Mouse (Mus musculus): ENCODE results near the gene Mfsd10. TPM values are rescaled to one million over a fixed set of nuclear protein-coding genes. Genes with fewer than 3 reads are reported as not detected.

Gene Mfsd10
- 35.3 and 52.3 TPM in 2 replicates for polyA plus RNA-seq (2015; fragmentation: Nextera tagmentation; extraction: Ambion mirVana)

DNA sequence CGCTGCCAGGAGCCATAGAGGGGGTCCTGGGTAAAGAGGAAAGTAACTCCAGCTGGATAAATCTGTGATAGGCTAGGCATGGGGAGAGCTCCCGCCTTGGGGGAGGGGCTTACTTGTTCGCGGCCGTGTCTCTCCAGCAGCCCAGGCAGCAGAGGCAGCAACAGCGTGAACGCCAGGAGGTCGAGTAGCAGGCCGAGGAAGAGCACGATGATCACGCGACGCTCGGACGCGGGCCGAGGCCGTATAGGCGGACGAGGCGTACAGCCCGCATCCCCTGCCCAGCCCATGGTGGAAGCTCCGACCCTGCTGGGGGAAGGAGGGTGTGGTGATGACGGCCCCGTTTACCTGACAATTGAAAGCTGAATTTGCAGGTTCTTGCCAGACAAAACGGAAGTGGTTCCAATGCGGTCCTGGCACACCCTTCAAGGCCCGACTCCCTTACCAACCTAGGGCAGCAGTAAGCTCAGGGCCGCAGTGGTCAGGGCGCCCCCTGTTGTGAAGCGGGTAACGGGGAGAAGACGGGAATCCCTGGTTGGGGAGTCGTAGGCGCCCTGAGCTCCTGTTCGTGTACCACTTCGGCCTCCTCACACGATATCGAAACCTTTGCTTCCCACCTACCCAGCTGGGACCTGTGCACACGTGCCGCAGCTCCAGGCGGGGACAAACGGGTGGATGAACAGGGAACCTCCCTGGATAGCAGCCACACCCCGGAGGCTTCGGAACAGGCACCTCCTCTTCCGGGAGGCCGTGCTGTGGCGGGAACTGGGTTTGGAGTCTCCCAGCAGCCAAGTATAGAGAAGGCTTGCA is at the start of gene Mfsd10:
TSS of gene Mfsd10 (minus strand) at position 732 of the 807 bp plus-strand sequence.
- peaks cover 27% of the 10 kb centered on the region for H3K36me3 ChIP-seq (ENCODE audit: control insufficient read depth, insufficient read depth)
- peak within 1 kb of the TSS; percentile 76 for H3K9ac ChIP-seq (ENCODE audit: low read depth, low read length)
- H3K9me3 ChIP-seq (replicated peaks; ENCODE audit: control insufficient read depth, low read length) = no peaks in the 10 kb centered on the region
- H3K4me3 ChIP-seq (ENCODE audit: low read depth, low read length) = peak within 1 kb of the TSS; percentile 78
- H3K4me1 ChIP-seq (ENCODE audit: control insufficient read depth, low read depth, low read length) = peaks cover 47% of the 10 kb centered on the region
- peak; percentile 89 for ATAC-seq (ENCODE audit: low read depth)
- under 1% methylated on average over 48 of the region's 48 CpGs for WGBS (ENCODE audit: insufficient replicate concordance)
- H3K4me2 ChIP-seq (ENCODE audit: low read depth, low read length) = peak within 1 kb of the TSS; percentile 98
- H3K27ac ChIP-seq (ENCODE audit: low read length) = peak within 1 kb of the TSS; percentile 86
- no peaks in the 10 kb centered on the region for H3K27me3 ChIP-seq (ENCODE audit: control insufficient read depth, insufficient read depth, low read depth, low read length)

DNA sequence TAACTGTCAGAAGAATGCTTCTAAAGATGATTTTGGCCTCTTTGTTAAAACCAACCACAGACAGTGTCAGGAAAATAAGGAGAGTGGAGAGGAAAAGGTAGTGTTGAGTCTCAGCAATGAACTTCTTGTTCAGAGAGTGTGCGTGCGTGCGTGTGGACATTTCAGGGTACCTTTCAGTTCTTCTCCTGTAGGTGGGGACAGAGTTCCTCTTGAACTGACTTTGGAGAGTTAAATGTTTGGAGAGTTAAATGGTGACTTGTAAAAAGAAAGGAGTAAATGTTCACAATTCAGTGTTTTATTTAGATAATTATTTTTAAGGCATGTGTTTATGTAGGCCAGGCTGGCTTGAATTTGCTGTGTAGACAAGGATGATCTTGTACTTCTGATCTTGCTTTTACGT is 33.3 kb upstream of the Mfsd10 start:
- ATAC-seq (ENCODE audit: low read depth) = no peak
- WGBS (ENCODE audit: insufficient replicate concordance) = 54% methylated on average over 4 of the region's 4 CpGs
- Histone ChIP-seq H3K9ac (ENCODE audit: low read depth, low read length) (no peak overlapping the region), H3K27ac (ENCODE audit: low read length) (no peak overlapping the region), H3K9me3 (replicated peaks; ENCODE audit: control insufficient read depth, low read length) (no peaks in the 10 kb centered on the region), H3K36me3 (ENCODE audit: control insufficient read depth, insufficient read depth) (no peaks in the 10 kb centered on the region), H3K4me2 (ENCODE audit: low read depth, low read length) (no peak overlapping the region), H3K4me3 (ENCODE audit: low read depth, low read length) (no peak overlapping the region), H3K27me3 (ENCODE audit: control insufficient read depth, insufficient read depth, low read depth, low read length) (no peaks in the 10 kb centered on the region), H3K4me1 (ENCODE audit: control insufficient read depth, low read depth, low read length) (no peaks in the 10 kb centered on the region)

- no peak overlapping the region for H3K27ac ChIP-seq (ENCODE audit: low read length)
- ATAC-seq (ENCODE audit: low read depth) = no peak
- H3K27me3 ChIP-seq (ENCODE audit: control insufficient read depth, insufficient read depth, low read depth, low read length) = no peaks in the 10 kb centered on the region
- no peak overlapping the region for H3K4me2 ChIP-seq (ENCODE audit: low read depth, low read length)
- no peak overlapping the region for H3K9ac ChIP-seq (ENCODE audit: low read depth, low read length)
- H3K9me3 ChIP-seq (replicated peaks; ENCODE audit: control insufficient read depth, low read length) = no peaks in the 10 kb centered on the region
- no peaks in the 10 kb centered on the region for H3K4me1 ChIP-seq (ENCODE audit: control insufficient read depth, low read depth, low read length)
- WGBS (ENCODE audit: insufficient replicate concordance) = 70% methylated on average over 2 of the region's 2 CpGs
- no peaks in the 10 kb centered on the region for H3K36me3 ChIP-seq (ENCODE audit: control insufficient read depth, insufficient read depth)
- H3K4me3 ChIP-seq (ENCODE audit: low read depth, low read length) = no peak overlapping the region
Observed at GRCm38 (mm10) chr5:34669493-34669892, 32.5 kb upstream of the Mfsd10 start.

DNA sequence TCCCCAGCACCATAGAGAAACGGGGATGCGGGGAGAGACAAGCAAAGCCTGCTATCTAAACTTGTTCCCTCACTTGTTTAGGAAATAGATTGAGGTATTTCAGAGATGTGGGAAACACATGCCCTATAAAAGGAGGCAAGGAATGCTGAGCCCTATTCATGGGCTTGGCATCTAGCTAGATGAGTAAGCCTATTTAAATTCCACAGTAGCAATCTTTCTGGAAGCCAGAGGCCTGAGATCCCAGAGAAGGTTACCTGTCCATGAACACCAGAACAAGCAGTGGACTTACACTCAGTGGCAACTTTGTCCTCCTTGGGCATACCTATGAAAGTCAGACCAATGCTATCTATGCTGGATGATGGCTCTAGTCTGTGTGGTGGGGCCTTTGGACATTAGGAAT is 26.2 kb upstream of the Mfsd10 start:
- Histone ChIP-seq H3K4me3 (ENCODE audit: low read depth, low read length) (no peak overlapping the region), H3K27ac (ENCODE audit: low read length) (no peak overlapping the region), H3K9me3 (replicated peaks; ENCODE audit: control insufficient read depth, low read length) (no peaks in the 10 kb centered on the region), H3K4me1 (ENCODE audit: control insufficient read depth, low read depth, low read length) (peaks cover 12% of the 10 kb centered on the region), H3K36me3 (ENCODE audit: control insufficient read depth, insufficient read depth) (no peaks in the 10 kb centered on the region), H3K9ac (ENCODE audit: low read depth, low read length) (no peak overlapping the region), H3K4me2 (ENCODE audit: low read depth, low read length) (no peak overlapping the region), H3K27me3 (ENCODE audit: control insufficient read depth, insufficient read depth, low read depth, low read length) (no peaks in the 10 kb centered on the region)
- ATAC-seq (ENCODE audit: low read depth) = no peak
- 84% methylated on average over 2 of the region's 2 CpGs for WGBS (ENCODE audit: insufficient replicate concordance)

DNA sequence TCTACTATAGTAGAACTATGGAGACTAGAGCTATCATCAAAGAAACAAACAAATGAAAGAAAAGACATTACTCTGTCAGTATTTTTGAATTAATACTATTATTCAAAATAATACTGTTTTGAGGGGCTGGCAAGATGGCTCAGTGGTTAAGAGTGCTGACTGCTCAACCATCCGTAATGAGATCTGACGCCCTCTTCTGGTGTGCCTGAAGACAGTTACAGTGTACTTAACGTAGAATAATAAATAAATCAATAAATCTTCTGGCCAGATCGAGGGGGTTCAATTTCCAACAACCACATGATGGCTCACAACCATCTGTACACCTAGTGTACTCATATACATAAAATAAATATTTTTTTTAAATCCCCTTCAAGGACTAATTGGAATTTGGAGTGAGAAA is 24.9 kb upstream of the Mfsd10 start:
- Histone ChIP-seq H3K27ac (ENCODE audit: low read length) (no peak overlapping the region), H3K4me3 (ENCODE audit: low read depth, low read length) (no peak overlapping the region), H3K9ac (ENCODE audit: low read depth, low read length) (no peak overlapping the region), H3K4me2 (ENCODE audit: low read depth, low read length) (peak overlapping the region; percentile 92), H3K9me3 (replicated peaks; ENCODE audit: control insufficient read depth, low read length) (no peaks in the 10 kb centered on the region), H3K27me3 (ENCODE audit: control insufficient read depth, insufficient read depth, low read depth, low read length) (no peaks in the 10 kb centered on the region), H3K36me3 (ENCODE audit: control insufficient read depth, insufficient read depth) (no peaks in the 10 kb centered on the region), H3K4me1 (ENCODE audit: control insufficient read depth, low read depth, low read length) (peaks cover 12% of the 10 kb centered on the region)
- 78% methylated on average over 4 of the region's 4 CpGs for whole genome bisulfite sequencing (ENCODE audit: insufficient replicate concordance)
- no peak for ATAC-seq (ENCODE audit: low read depth)

DNA sequence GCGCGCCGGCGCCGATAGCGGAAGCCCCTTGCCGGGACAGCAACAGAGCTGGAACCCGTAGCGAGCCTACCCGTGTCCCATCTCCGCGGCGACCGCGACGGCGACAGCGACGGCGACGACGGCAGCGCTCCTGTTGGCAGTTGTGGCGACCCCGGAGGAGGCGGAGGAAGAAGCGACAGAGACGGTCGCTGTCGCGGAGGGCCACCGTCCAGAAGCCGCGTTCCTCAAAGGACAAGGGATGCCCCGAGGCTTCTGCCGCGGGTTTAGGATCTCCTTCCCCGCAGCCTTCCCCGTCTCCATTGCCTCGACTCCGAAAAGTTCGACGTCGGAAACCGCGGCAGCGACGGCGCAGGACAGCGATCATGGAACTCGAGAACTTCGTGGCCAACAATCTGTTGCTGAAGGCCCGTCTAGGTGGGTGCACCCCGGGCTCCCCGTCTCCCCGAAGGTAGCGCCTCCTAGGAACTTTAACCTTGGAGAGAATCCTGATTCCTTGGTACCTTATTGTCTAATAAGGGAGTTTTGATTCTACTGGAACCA is 23.6 kb upstream of the Mfsd10 start:
- H3K27me3 ChIP-seq (ENCODE audit: control insufficient read depth, insufficient read depth, low read depth, low read length) = no peaks in the 10 kb centered on the region
- H3K9ac ChIP-seq (ENCODE audit: low read depth, low read length) = peak overlapping the region; percentile 87
- H3K27ac ChIP-seq (ENCODE audit: low read length) = peak overlapping the region; percentile 96
- no peaks in the 10 kb centered on the region for H3K9me3 ChIP-seq (replicated peaks; ENCODE audit: control insufficient read depth, low read length)
- peaks cover 5% of the 10 kb centered on the region; the same call in 1 of the 2 replicates for H3K36me3 ChIP-seq (ENCODE audit: control insufficient read depth, insufficient read depth)
- under 1% methylated on average over 57 of the region's 57 CpGs for WGBS (ENCODE audit: insufficient replicate concordance)
- peaks cover 12% of the 10 kb centered on the region for H3K4me1 ChIP-seq (ENCODE audit: control insufficient read depth, low read depth, low read length)
- peak overlapping the region; percentile 92 for H3K4me2 ChIP-seq (ENCODE audit: low read depth, low read length)
- ATAC-seq (ENCODE audit: low read depth) = no peak
- peak overlapping the region; percentile 87 for H3K4me3 ChIP-seq (ENCODE audit: low read depth, low read length)

GRCm38 (mm10) chr5:34659686-34660590 is 22.9 kb upstream of the Mfsd10 start, which contains the start of the genes Nop14 and Grk4:
Gene Nop14, minus strand, starts transcription at chr5:34660148.
Gene Grk4, plus strand, starts transcription at chr5:34660379.
- WGBS (ENCODE audit: insufficient replicate concordance) = under 1% methylated on average over 58 of the region's 60 CpGs
- Histone ChIP-seq H3K4me2 (ENCODE audit: low read depth, low read length) (peak within 1 kb of the TSS; percentile 92), H3K27ac (ENCODE audit: low read length) (peak within 1 kb of the TSS; percentile 96), H3K4me1 (ENCODE audit: control insufficient read depth, low read depth, low read length) (peaks cover 12% of the 10 kb centered on the region), H3K9me3 (replicated peaks; ENCODE audit: control insufficient read depth, low read length) (no peaks in the 10 kb centered on the region), H3K36me3 (ENCODE audit: control insufficient read depth, insufficient read depth) (peaks cover 5% of the 10 kb centered on the region), H3K27me3 (ENCODE audit: control insufficient read depth, insufficient read depth, low read depth, low read length) (no peaks in the 10 kb centered on the region), H3K4me3 (ENCODE audit: low read depth, low read length) (peak within 1 kb of the TSS; percentile 87), H3K9ac (ENCODE audit: low read depth, low read length) (peak within 1 kb of the TSS; percentile 87)
- ATAC-seq (ENCODE audit: low read depth) = peak; percentile 99

- Histone ChIP-seq H3K27me3 (ENCODE audit: control insufficient read depth, insufficient read depth, low read depth, low read length) (no peaks in the 10 kb centered on the region), H3K27ac (ENCODE audit: low read length) (no peak overlapping the region), H3K4me2 (ENCODE audit: low read depth, low read length) (no peak overlapping the region), H3K9ac (ENCODE audit: low read depth, low read length) (no peak overlapping the region), H3K9me3 (replicated peaks; ENCODE audit: control insufficient read depth, low read length) (no peaks in the 10 kb centered on the region), H3K4me3 (ENCODE audit: low read depth, low read length) (no peak overlapping the region), H3K4me1 (ENCODE audit: control insufficient read depth, low read depth, low read length) (peaks cover 17% of the 10 kb centered on the region), H3K36me3 (ENCODE audit: control insufficient read depth, insufficient read depth) (peaks cover 12% of the 10 kb centered on the region)
- ATAC-seq (ENCODE audit: low read depth) = no peak
- 82% methylated on average over 8 of the region's 8 CpGs for WGBS (ENCODE audit: insufficient replicate concordance)
Observed at GRCm38 (mm10) chr5:34657556-34657955, 20.5 kb upstream of the Mfsd10 start.

Measured in liver, embryonic 16.5 days (tissue).